Mouse (Mus musculus) brown adipose tissue, adult 24 weeks (tissue): ENCODE results near the gene Zfp287. TPM values are rescaled to one million over a fixed set of nuclear protein-coding genes. Genes with fewer than 3 reads are reported as not detected.

Experiments
- H3K27ac ChIP-seq: fragments of 200-500 bp; replicated peaks from 2 replicates; pipeline ENCODE4 v1.5.1; 2012; ENCODE audit warnings: low read depth, mild to moderate bottlenecking, low read length
- H3K4me1 ChIP-seq: fragments of 200-500 bp; 2 replicates; pipeline ENCODE4 v1.6.1; 2012; ENCODE audit warnings: low read length, mixed read lengths; ENCODE audit not compliant: control insufficient read depth, insufficient read depth, insufficient read length
- H3K4me3 ChIP-seq: fragments of 200-500 bp; 2 replicates; pipeline ENCODE4 v1.5.1; 2012; ENCODE audit warnings: low read depth, mild to moderate bottlenecking, low read length, moderate library complexity; ENCODE audit not compliant: insufficient read depth
- polyA plus RNA-seq: library from polyadenylated mRNA; stranded (reverse); fragments of >200 nt; gene quantifications from 2 replicates; pipeline ENCODE4 v1.2.4, GENCODE M21; 2012; ENCODE audit not compliant: missing spikeins, insufficient read depth, insufficient read length

The Zfp287 gene
- polyA plus RNA-seq, 1 experiment: 0.91 TPM

- H3K27ac ChIP-seq: no peak overlapping the region
- H3K4me1 ChIP-seq: no peaks in the 10 kb centered on the region
- H3K4me3 ChIP-seq: no peak overlapping the region
Measured at GRCm38 (mm10) chr11:62741186-62741585, 9.5 kb upstream of the Zfp287 start.

GRCm38 (mm10) chr11:62732665-62733064 is 960 bp upstream of the Zfp287 start:
- no peak overlapping the region for H3K27ac ChIP-seq
- no peaks in the 10 kb centered on the region for H3K4me1 ChIP-seq
- no peak overlapping the region for H3K4me3 ChIP-seq

GRCm38 (mm10) chr11:62732022-62732387 is 300 bp upstream of the Zfp287 start:
- no peaks in the 10 kb centered on the region for H3K4me1 ChIP-seq
- no peak overlapping the region for H3K27ac ChIP-seq
- H3K4me3 ChIP-seq: peak overlapping the region; percentile 78

GRCm38 (mm10) chr11:62728276-62728675 is 3.4 kb downstream of the Zfp287 start:
- H3K27ac ChIP-seq: no peak overlapping the region
- H3K4me3 ChIP-seq: no peak overlapping the region
- H3K4me1 ChIP-seq: no peaks in the 10 kb centered on the region

- no peak overlapping the region for H3K27ac ChIP-seq
- no peak overlapping the region for H3K4me3 ChIP-seq
- no peaks in the 10 kb centered on the region for H3K4me1 ChIP-seq
Measured at GRCm38 (mm10) chr11:62710657-62711056, 21.0 kb downstream of the Zfp287 start.

- Histone ChIP-seq H3K27ac (no peak overlapping the region), H3K4me3 (no peak overlapping the region), H3K4me1 (no peaks in the 10 kb centered on the region)
Measured at GRCm38 (mm10) chr11:62708252-62708651, 23.5 kb downstream of the Zfp287 start.

GRCm38 (mm10) chr11:62706141-62706540 is 25.6 kb downstream of the Zfp287 start:
- no peaks in the 10 kb centered on the region for H3K4me1 ChIP-seq
- no peak overlapping the region for H3K4me3 ChIP-seq
- H3K27ac ChIP-seq: no peak overlapping the region

- no peak overlapping the region for H3K4me3 ChIP-seq
- H3K4me1 ChIP-seq: no peaks in the 10 kb centered on the region
- H3K27ac ChIP-seq: no peak overlapping the region
Measured at GRCm38 (mm10) chr11:62701218-62701617, 30.5 kb downstream of the Zfp287 start.

- no peak overlapping the region for H3K27ac ChIP-seq
- H3K4me1 ChIP-seq: no peaks in the 10 kb centered on the region
- H3K4me3 ChIP-seq: no peak overlapping the region
Measured at GRCm38 (mm10) chr11:62699749-62700148, 32.0 kb downstream of the Zfp287 start.

- H3K4me1 ChIP-seq: no peaks in the 10 kb centered on the region
- no peak overlapping the region for H3K4me3 ChIP-seq
- no peak overlapping the region for H3K27ac ChIP-seq
Measured at GRCm38 (mm10) chr11:62695126-62695525, 36.6 kb downstream of the Zfp287 start.

- no peak overlapping the region for H3K27ac ChIP-seq
- H3K4me1 ChIP-seq: no peaks in the 10 kb centered on the region
- no peak overlapping the region for H3K4me3 ChIP-seq
Measured at GRCm38 (mm10) chr11:62693299-62694184, 38.2 kb downstream of the Zfp287 start.

GRCm38 (mm10) chr11:62691592-62691991 is 40.1 kb downstream of the Zfp287 start:
- Histone ChIP-seq H3K4me3 (no peak overlapping the region), H3K27ac (no peak overlapping the region), H3K4me1 (no peaks in the 10 kb centered on the region)

- Histone ChIP-seq H3K4me1 (no peaks in the 10 kb centered on the region), H3K4me3 (no peak overlapping the region), H3K27ac (no peak overlapping the region)
Measured at GRCm38 (mm10) chr11:62679954-62680353, 51.8 kb downstream of the Zfp287 start.

- Histone ChIP-seq H3K27ac (no peak overlapping the region), H3K4me3 (no peak overlapping the region), H3K4me1 (no peaks in the 10 kb centered on the region)
Measured at GRCm38 (mm10) chr11:62678778-62679354, 52.8 kb downstream of the Zfp287 start.

- Histone ChIP-seq H3K4me1 (no peaks in the 10 kb centered on the region), H3K27ac (no peak overlapping the region), H3K4me3 (no peak overlapping the region)
Measured at GRCm38 (mm10) chr11:62676290-62676596, 55.5 kb downstream of the Zfp287 start.
